Mouse (Mus musculus) adrenal gland (tissue): Measurements from ENCODE around the gene Dnajb7.
"Not testable (repeated sequence)": the region's sequence is repeated elsewhere in the genome, so short reads cannot be mapped to it uniquely, and the experiment has no call there.

ENCODE experiments used
- intact Hi-C: fragments of 180-260 bp; cut with DNase I; formaldehyde crosslinking; loops from one replicate; pipeline ENCODE4 v1.15.1; 2025
- long read RNA-seq, 2 experiments: library from polyadenylated mRNA; unstranded; transcript quantifications; one replicate each; pipeline ENCODE4 v2.0.0; 2020; ENCODE audit warnings: borderline replicate concordance in 1 of 2; ENCODE audit not compliant: insufficient replicate concordance in 1 of 2

The Dnajb7 gene
- long read RNA-seq, experiment 1: 0 reads
- long read RNA-seq, experiment 2: 0 reads

- intact Hi-C loops: no loop called here
Observed at GRCm38 (mm10) chr15:81408199-81408598, at the start of gene Dnajb7. Gene Dnajb7, minus strand, starts transcription at chr15:81408299.

- intact Hi-C loops: loop anchor here (5.0 to 10.0 kb wide), 2 partner anchors 154 to 226 kb away; no protein-coding TSS in a partner anchor
Observed at GRCm38 (mm10) chr15:81448463-81448862, 40.4 kb upstream of the Dnajb7 start.

GRCm38 (mm10) chr15:81439236-81439635 is 31.1 kb upstream of the Dnajb7 start:
- intact Hi-C loops: no loop called here

- intact Hi-C loops: no loop called here
Observed at GRCm38 (mm10) chr15:81438345-81438744, 30.2 kb upstream of the Dnajb7 start.

- intact Hi-C loops: no loop called here
Observed at GRCm38 (mm10) chr15:81431195-81431594, 23.1 kb upstream of the Dnajb7 start.

GRCm38 (mm10) chr15:81427947-81428346 is 19.8 kb upstream of the Dnajb7 start:
- intact Hi-C loops: no loop called here

GRCm38 (mm10) chr15:81425311-81425710 is 17.2 kb upstream of the Dnajb7 start:
- intact Hi-C loops: no loop called here

GRCm38 (mm10) chr15:81422156-81422681 is 14.1 kb upstream of the Dnajb7 start:
- intact Hi-C loops: no loop called here

- intact Hi-C loops: no loop called here
Observed at GRCm38 (mm10) chr15:81421454-81421853, 13.4 kb upstream of the Dnajb7 start.

GRCm38 (mm10) chr15:81418065-81418464 is 10.0 kb upstream of the Dnajb7 start:
- intact Hi-C loops: no loop called here

GRCm38 (mm10) chr15:81416763-81417310 is 8.7 kb upstream of the Dnajb7 start:
- intact Hi-C loops: not testable (repeated sequence)

GRCm38 (mm10) chr15:81405008-81405407 is 3.1 kb downstream of the Dnajb7 start:
- intact Hi-C loops: no loop called here

GRCm38 (mm10) chr15:81399638-81400315 is 8.3 kb downstream of the Dnajb7 start, which contains the start of the genes St13 and Xpnpep3:
Gene St13, minus strand, starts transcription at chr15:81400077.
Gene Xpnpep3, plus strand, starts transcription at chr15:81400138.
- intact Hi-C loops: loop anchor here (5.0 kb wide), 1 partner anchor 37 kb away; the partner anchor contains the start of gene Slc25a17

- intact Hi-C loops: loop anchor here (5.0 kb wide), 1 partner anchor 37 kb away; the partner anchor contains the start of gene Slc25a17
Observed at GRCm38 (mm10) chr15:81399297-81399637, 8.8 kb downstream of the Dnajb7 start.

- intact Hi-C loops: loop anchor here (5.0 kb wide), 1 partner anchor 36 kb away; the partner anchor contains the start of gene Slc25a17
Observed at GRCm38 (mm10) chr15:81398189-81398588, 9.9 kb downstream of the Dnajb7 start.

GRCm38 (mm10) chr15:81394211-81394915 is 13.7 kb downstream of the Dnajb7 start:
- intact Hi-C loops: no loop called here

- intact Hi-C loops: no loop called here
Observed at GRCm38 (mm10) chr15:81392997-81393396, 15.1 kb downstream of the Dnajb7 start.

GRCm38 (mm10) chr15:81386327-81386726 is 21.8 kb downstream of the Dnajb7 start:
- intact Hi-C loops: no loop called here

- intact Hi-C loops: no loop called here
Observed at GRCm38 (mm10) chr15:81378845-81379244, 29.3 kb downstream of the Dnajb7 start.

- intact Hi-C loops: no loop called here
Observed at GRCm38 (mm10) chr15:81374621-81375020, 33.5 kb downstream of the Dnajb7 start.

GRCm38 (mm10) chr15:81370356-81370755 is 37.7 kb downstream of the Dnajb7 start:
- intact Hi-C loops: no loop called here

GRCm38 (mm10) chr15:81368601-81369000 is 39.5 kb downstream of the Dnajb7 start:
- intact Hi-C loops: no loop called here
